Mouse (Mus musculus) liver, postnatal 0 days (tissue): ENCODE data around the gene Kng1.

Experiments
- CTCF ChIP-seq: sonication (generic); IDR thresholded peaks from 2 replicates; pipeline ENCODE4 v1.5.1; 2016; ENCODE audit warnings: antibody characterized with exemption, low read depth
- EP300 ChIP-seq: IDR thresholded peaks from 2 replicates; pipeline ENCODE4 v1.6.1; 2016; ENCODE audit warnings: antibody characterized with exemption, low read depth, mild to moderate bottlenecking

GRCm38 (mm10) chr16:23026582-23026981 is 31.1 kb upstream of the Kng1 start:
- TF ChIP-seq CTCF (no peak), EP300 (no peak)
